Mouse (Mus musculus) embryo, embryonic 10 days (tissue): ENCODE measurements around the gene Ppp1r12b.
"Not testable (repeated sequence)": the region's sequence is repeated elsewhere in the genome, so short reads cannot be mapped to it uniquely, and the experiment has no call there.

Source experiments
- DNase-seq: peaks from one replicate; pipeline ENCODE4 v3.0.0-alpha.2; 2015; ENCODE audit warnings: low spot score

Gene Ppp1r12b

DNA sequence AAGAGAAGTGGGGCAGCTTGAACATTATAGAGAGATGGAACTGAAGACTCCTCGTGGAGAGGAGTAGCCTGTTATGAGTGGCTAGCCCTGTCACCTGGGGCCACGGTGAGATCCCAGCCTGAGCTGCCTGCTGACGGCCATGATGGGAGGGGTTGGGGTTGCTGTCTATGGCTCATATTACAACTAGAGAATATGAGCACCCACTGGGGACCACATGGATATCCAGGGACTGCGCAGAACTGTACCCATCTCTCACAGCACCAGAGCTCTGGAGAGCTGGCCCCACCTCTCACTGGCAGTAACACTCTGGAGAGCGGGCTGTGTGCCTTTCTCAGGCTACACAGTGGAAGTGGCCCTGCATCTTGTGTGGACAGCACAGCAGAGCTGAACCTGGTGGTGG lies 104.5 kb downstream of the Ppp1r12b start:
- DNase-seq = no peak

DNA sequence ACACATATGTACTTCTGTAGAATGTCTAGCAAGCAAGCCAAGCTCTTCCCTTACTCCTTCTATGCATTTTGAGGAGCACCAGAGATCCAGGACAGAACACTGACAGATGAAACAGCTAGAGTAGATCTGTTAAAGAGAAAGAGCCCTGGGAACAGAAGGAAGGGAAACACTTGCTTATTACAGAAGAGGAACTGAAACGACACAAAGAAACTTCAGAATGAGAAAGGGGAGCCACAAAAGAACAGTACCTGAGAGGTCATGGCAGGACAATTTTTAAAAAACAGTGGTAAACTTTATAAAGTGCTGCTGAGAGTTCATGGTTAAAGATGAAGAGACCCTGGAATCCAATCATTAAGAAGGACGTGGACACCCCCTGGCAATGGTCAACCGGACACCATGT lies 105.4 kb downstream of the Ppp1r12b start:
- DNase-seq = no peak

DNA sequence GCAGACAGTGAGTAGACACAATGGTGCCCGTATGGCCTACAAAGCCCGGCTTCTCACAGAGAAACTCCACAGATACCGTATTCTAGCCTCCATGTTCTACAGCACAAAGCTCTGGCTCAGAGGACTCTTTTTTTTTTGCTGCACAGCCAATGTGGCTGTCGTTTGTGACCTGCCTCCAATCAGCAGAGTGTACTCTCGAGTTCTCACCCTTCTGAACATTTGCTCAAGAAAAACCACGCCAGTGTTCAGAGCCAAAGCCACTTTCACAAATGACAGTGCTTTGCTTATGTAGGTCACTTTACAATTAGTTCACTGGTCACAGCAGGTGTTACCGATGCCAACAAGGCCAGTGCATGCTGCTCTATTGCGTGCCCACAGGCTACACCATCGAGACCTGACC lies 107.9 kb downstream of the Ppp1r12b start:
- no peak for DNase-seq

DNA sequence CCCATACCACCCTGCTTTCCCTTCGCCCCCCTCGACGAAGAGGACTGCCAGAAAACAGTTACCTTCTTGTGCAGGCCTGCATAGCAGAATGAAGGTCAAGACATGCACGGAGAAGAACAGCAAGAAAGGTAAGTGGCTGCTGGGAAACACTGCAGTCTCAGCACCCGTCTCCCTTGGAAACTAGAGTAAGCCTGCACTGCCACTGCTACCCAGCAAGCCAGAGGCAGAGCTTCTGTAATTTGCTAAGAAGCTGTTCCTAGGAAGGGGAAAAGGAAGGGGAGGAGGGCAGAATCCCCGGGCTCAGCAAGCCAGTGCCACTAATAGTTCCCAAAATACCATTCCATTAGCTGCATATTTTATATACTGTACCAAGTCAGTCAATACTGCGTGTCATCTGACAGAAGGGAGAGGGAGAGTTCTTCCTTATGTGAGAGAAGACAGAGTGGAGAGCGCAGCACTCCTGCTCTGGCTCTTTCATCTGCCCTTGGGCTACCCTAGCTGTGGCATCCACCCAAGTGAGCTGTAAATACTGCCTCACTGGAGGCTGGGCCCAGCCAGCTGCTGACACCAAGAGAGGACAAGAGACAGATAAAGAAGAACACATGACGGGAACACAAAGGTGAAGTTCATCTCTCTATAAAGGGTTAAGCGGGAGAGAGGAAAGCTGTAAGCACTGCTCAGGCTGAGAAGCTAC lies 109.3 kb downstream of the Ppp1r12b start:
- no peak for DNase-seq

DNA sequence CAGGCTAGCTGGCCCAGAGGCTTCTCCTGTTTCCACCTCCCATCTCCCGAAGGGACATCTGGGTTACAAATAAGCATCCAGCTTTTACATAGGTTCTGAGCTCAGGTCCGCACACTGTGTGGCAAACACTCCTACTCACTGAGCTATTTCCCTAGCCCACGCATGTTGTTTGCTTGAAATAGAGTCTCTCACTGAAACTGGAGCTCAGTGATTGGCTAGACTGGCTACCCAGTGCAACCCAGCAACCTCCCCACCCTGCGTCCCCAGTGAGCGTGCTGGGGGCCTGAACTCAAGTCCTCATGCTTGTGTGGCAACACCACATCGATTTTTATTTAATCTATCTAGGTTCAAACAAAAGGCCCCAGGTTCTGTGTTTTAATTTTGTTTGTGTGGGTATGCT lies 112.4 kb downstream of the Ppp1r12b start:
- DNase-seq = no peak

DNA sequence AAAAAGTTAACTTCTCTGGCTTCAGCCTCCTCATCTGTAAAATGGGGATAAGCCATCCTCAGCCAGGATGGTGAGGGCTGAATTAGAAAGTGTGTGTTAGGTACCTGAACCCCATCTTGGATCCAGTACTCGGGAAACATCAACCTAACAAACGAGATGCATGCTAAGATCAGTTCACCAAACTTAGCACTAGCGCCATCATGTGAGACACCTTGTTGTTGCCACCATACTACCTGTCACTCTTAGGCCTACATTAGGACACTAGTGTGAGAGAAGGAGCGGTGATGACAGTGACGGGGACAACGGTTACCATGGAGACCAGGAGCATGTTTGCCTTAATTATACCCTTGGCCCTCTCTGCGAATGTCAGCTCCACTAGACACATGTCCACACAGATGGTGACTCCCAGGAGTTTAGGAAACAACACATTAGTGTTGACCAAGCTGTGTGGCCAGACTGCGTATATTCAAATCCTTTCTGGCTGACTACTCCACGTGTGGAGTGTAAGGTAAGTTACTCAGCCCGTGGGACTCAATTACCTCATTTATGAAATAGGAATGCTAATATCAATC lies 118.7 kb downstream of the Ppp1r12b start:
- DNase-seq = peak; percentile 23

DNA sequence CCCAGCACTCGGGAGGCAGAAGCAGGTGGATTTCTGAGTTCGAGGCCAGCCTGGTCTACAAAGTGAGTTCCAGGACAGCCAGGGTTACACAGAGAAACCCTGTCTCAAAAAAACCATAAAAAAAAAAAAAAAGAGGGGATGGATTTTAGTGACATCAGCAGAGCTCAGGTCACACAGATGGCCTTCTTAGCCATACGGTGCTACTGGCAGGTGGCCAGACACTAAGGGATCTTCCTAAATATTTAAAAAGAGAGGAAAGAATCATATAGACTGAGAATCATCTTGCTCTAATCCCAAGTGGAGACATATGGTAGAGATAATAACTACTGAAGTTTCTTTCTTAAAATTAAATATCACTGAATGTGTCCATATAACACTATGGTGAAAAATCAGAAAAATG lies 124.9 kb downstream of the Ppp1r12b start:
- not testable (repeated sequence) for DNase-seq

DNA sequence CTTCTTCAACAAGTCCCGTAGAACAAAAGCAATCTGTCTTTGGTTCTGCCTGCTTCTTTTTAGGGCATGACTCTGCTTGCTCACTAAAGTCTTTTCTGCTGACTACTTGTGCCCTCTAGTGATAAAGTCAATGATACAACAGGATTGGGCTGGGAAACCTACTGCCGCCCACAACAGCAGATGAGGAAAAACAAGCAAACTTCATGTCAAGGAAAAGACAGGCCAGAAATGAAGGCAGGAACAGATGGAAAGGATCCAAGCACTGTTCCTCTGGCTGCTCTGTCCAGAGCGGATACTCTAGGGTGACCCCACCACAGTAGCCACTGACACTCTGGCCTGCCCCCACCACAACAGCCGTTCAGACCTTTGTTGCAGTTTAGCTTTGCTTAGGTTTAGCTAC lies 126.1 kb downstream of the Ppp1r12b start:
- DNase-seq = peak; percentile 52

DNA sequence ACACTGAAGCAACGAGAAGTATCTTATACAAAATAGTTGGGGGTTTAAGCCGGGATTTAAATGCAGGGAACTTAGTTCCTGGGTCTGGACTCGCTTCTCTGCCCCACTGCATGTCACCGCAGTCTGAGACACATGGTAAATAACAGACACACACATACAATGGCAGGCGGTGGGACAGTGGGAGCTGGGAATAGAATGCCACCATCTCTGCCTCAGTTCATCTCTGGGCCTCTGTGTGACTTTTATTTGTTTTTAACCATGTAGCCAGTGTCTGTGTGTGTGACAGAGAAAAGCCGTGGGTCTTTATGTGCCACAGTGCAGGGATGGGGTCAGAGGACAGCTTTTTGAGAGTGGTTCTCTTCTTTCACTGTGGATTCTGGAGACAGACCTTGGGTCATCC lies 130.8 kb downstream of the Ppp1r12b start:
- no peak for DNase-seq

DNA sequence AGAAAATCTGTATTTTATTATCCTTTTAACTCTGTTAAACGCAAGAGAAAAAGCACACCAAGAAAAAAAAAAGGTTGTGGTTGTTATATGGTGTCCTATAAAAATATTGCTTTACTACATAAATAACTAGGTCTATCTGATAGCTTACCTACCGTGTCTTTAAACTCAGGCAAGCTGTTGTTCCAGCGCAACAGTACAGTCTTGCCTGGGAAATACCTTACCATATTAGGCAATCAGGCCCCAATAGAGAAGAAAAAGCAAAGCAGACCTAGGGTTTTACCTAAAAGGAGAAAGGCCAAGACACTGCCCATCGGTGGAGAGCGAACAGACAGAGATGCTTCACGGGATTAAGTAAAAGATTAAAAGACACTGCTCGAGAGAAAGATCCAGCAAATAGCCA lies 131.9 kb downstream of the Ppp1r12b start:
- DNase-seq = peak; percentile 24

DNA sequence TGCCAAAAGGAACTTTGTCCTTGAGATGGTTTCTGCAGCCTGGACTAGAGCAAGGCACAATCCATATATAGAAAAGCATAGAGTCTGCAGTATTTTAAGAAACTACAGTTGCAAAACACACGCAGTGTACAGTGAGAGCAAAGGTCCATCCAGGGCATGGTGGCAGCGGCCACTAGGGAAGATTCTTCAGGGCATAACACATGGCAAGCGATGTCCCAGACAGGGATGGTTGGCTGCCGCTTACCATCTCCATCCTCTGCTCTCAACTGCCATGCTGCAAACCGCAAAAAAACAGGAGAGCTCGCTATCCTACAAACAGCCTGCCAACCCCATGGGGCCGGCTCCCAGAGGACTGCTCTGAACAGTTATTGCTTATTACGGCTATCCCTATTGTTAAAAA lies 132.4 kb downstream of the Ppp1r12b start:
- DNase-seq = no peak

DNA sequence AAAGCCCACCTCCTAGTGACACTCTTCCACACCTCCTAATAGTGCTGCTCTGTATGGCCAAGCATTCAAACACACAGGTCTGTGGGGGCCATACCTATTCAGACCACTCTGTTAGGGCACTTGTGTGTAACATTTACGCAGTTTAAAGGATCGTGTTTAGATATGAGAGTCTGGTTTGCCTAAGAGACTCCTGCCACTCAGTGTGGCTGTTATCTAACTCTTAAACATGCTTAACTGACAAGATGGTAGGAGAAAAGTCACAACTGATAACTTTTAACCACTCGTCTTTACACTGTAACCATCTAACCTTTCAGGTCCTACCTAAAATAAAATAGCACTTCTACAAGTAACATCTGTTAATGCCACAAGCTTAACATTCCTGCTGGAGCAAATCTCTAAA lies 134.9 kb downstream of the Ppp1r12b start:
- no peak for DNase-seq

DNA sequence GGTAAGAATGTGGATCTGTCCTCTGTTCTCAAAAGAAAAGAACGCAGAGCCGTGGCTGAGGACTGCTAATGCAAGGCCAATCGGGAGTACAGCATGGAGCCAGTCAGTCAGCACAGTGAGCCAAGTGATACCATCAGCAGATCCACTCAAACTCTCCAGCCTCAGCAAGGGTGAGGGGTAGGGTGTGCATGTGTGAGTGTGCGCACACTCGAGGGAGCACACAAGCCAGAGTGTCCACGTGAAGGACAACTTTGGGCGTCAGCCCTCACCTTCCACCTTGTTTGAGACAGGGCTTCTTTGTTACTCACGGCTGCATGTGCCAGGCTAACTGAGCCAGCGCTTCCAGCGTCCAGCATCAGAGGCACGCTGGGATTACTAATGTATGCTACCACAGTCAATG lies 136.5 kb downstream of the Ppp1r12b start:
- no peak for DNase-seq

DNA sequence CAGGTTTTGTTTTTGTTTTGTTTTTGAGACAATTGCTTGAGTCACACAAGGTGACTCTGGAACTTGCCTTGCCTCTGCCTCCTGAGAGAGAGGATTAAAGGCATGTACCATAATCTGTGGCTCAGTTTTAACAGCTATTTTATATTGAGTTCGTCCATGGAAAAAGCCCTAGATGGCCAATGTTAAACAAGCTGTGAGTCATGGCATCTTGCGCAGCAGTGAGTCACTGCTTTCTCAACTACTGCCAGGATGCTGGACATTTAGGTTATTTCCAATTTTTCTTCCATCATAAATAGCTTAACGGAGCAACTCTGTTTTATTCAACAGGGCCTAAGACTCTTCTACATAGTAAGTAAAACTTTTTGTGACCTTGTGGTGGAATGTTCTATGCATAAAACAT lies 137.0 kb downstream of the Ppp1r12b start:
- DNase-seq = no peak

DNA sequence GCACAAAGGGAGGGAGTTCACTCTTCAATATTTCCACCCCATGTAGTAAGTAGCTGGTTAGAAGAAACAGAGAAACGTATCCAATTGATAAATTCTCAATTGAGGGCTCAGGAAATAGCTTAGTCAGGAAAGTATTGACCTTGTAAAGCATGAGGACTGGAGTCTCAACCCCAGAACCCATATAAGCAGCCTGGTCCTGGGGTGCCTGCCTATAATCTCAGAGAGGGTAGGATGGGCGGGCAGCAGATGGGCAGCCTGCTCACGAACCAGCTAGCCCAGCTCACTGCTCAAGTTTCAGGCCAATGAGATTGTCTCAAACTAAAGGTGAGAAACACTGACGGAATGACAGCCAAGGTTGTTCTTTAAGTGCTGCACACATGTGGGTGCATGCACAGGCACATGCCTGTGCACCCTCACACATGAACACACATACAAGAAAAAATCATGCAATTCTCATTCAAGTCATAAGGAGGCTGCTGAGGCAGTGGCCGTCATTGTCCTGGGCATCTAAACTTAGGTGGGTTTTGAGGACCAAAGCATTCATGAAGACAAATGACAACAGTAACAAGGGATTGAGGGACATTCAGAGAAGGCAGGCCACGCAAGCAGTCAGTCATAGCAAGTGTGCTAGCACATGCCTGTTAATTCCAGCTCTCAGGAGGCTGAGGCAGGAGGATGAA lies 137.7 kb downstream of the Ppp1r12b start:
- no peak for DNase-seq

DNA sequence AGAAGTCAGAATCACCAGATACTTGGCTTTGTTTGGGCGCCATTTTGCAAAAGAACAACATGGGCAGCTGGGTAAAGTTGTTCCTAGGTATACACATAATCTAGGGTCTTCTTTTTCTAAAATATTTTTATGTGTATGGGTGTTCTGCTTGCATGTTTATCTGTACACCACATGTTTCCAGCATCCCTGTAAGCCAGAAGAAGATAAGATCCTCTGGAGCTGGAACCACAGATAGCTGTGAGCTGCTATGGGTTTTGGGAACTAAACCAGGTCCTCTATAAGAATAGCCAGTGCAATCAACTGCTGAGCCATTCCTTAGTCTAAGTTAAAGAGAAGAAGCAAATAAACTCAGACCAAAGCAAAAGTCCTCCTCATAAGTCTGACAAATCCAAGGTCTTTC lies 138.6 kb downstream of the Ppp1r12b start:
- no peak for DNase-seq

DNA sequence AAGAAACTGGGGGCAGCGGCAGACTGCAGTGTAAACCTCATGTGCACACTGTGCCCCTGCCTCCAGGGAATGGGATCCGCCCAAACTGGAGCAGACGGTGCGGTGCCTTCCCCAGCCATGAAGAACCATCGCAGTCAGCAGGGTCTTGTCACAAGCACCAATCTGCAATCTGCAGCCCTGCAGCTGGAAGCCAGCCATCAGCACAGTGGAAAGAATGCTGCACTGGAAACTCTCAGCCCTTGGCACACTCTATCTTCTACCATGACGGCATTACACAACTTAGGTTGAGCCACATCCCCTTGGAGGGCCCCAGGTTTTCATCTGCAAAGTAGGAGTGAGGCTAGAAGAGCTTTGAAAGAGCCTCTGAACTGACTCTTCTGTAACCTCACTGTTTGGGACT lies 139.1 kb downstream of the Ppp1r12b start:
- no peak for DNase-seq

DNA sequence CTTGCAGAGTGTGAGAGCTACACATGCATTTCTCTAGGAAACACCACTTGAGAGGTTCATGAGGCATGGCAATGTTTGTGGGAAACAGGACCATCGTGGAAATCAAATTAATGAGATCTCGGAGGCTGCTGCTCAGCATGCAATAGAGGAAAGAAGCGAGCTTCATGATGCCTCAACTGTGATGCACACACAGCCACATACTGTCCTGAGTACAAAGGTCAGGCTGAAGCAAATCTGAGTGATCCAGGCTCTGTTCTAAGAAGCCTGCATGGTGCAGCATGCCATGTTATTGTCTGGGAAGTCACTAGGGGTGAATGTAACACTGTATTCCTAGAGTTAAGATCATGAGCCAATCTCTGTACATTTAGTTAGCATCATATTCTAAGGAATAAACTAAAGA lies 140.0 kb downstream of the Ppp1r12b start:
- DNase-seq = no peak

DNA sequence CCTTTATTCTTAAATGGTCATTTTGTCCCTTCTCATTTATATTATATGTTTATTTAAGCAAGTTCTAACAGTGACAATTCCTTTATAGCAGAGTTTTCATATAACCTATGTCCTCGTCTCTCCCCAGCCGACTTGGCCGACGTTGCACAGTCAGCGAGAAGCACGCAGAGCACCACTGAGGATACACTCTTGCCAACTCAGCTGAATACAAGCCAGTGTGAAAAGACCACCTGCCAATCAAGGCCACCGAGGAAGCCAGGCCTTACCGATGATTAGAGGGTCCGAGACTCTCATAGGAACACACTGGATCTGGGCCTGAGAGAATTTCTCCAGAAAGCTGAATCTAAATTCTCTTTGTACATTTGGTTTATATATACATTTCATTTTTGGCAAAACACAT lies 150.3 kb downstream of the Ppp1r12b start:
- no peak for DNase-seq

DNA sequence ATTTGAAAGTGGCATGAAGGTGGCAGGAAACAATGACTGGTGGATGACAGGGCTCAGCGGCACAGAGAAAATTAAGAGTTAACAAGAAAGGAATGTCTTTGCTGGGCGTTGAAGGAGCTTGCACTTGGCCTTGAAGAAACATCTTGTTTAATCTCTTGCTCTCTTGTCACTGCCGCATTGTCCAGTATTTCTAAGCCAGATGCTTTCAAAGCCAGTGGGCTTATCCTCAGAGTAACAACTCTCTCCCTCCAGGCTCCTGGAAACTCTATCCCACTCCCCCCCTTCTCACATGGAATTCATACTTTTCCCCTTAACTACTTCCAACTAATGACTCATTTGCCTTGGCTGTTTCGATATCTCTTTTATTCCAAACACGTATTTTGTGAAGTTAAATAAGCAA lies 151.4 kb downstream of the Ppp1r12b start:
- no peak for DNase-seq

DNA sequence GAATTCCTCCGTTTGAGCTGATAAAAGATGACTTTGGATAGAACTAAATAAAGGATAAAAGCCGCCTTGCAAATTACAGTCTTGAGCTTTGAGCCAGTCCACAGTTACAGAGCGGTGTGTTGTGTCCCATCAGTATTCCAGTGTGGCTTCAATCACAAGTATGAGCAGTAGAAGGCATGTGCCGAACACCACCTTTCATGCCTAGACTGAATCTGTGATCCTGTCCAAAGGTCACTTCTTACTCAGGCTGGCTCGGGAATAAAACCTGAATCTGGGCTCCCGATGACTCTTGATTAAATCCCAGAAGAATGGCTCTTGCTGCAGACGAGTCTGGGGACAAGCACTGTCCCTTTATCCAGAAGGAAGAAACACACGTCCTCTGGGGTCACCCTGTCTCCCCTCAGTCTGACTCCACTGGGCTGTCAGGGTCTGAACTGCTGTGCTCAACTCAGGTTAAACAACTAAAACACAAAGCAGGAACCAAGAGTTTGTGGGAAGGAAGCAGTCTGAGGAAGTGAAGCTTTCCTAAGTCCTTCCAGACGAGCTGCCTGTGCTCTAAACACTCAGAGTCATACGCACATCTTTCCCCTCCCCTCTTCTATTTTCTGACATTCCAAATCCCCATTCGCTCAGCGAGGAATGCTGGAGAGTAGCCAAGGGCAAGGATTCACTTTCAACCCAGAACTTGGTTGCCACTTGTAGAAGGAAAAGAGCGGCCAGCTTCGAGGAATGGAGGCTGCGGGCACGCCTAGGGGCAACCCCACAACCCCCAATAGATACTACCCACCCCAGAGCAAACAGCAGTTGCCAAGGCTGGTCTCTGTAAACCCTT lies 152.2 kb downstream of the Ppp1r12b start:
- no peak for DNase-seq

DNA sequence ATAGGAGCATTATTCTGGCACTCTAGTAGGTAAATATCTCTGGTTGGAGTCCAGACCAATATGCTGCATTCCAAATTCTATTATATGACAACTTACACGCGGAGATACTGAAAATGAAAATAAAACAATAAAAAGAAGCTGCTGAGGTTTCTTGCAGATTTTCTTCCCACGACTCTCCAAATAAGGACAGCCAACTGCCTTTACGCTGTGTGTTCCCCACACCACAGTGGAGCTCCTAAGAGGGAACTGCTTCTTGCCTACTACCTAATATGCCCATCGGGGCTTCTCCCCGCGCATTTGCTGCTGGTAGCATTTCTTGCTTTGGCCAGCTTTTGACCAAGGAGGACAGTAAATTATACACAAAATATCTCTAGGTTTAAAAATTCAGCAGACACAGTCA lies 154.0 kb downstream of the Ppp1r12b start:
- DNase-seq = no peak

DNA sequence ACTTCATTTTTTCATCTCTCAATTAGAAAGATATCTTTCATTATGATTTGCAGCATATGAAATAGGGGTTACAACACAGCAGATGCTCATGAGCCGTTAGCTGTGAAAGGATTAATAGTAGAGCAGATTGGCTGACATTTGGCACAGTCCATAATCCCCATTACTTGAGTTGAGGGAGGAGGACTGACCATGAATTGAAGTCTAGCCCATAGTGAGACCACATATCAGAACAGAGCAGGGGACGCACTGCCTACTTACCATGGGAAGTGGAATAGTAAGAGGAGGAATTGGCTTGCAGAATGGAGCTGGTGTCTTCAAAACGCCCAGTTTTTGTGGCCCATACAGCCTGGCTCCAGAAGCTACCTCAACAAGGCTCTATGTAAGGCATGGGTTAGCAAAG lies 159.2 kb downstream of the Ppp1r12b start:
- DNase-seq = no peak
